ENCODE assay signal across 8 mouse cellular contexts in the genomic region with DNA sequence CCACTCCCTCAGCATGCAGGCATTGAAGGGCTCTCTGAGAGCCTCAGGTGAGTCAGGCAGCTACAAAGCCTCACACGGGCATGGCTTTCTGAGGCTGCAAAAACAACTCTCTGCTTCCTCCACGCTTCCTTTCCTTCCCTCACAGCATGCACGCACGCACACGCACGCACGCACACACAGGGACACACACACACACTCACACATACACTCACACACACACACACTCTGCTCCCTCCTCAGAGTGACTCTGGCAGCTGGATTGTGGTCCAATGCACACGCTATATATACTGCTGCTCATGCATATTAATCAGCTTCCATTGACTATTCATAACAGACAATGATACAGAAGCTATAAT.
DNase-seq lines count a peak whose midpoint lies in the region; ATAC-seq lines count a peak whose summit lies in the region.

No protein-coding gene starts in this region.

- peak overlapping the region; percentile 19 for H3K4me3 ChIP-seq in lung, embryonic 15.5 days
- H3K4me3 ChIP-seq in forebrain, embryonic 12.5 days (replicated peaks) = peak overlapping the region; percentile 39

- H3K4me1 ChIP-seq in lung, embryonic 15.5 days = peaks cover 23% of the 10 kb centered on the region
- peaks cover 38% of the 10 kb centered on the region for H3K4me1 ChIP-seq in forebrain, embryonic 12.5 days

- no peaks in the 10 kb centered on the region for H3K27me3 ChIP-seq in lung, embryonic 15.5 days
- peaks cover 25% of the 10 kb centered on the region for H3K27me3 ChIP-seq in forebrain, embryonic 12.5 days

- WGBS in lung, embryonic 15.5 days = 12% methylated on average over 8 of the region's 8 CpGs
- WGBS in forebrain, embryonic 12.5 days = 8% methylated on average over 8 of the region's 8 CpGs

- no peak for ATAC-seq in lung, embryonic 15.5 days (ENCODE audit: borderline replicate concordance, extremely low read depth, low FRiP score, low TSS enrichment)
- peak; percentile 85 for ATAC-seq in forebrain, embryonic 12.5 days (ENCODE audit: low FRiP score)

- H3K9ac ChIP-seq in lung, embryonic 15.5 days = no peak overlapping the region
- H3K9ac ChIP-seq in forebrain, embryonic 12.5 days = peak overlapping the region; percentile 45

- H3K4me2 ChIP-seq in lung, embryonic 15.5 days = peak overlapping the region; percentile 53
- peak overlapping the region; percentile 88 for H3K4me2 ChIP-seq in forebrain, embryonic 12.5 days

- no peaks in the 10 kb centered on the region for H3K9me3 ChIP-seq in lung, embryonic 15.5 days
- H3K9me3 ChIP-seq in forebrain, embryonic 12.5 days = no peaks in the 10 kb centered on the region

- no peaks in the 10 kb centered on the region for H3K36me3 ChIP-seq in lung, embryonic 15.5 days
- H3K36me3 ChIP-seq in forebrain, embryonic 12.5 days (replicated peaks) = no peaks in the 10 kb centered on the region

- no peak for DNase-seq in lung, adult 18-20 months
- peak; percentile 35 to 44 for DNase-seq in layer of hippocampus, postnatal 10 days (ENCODE audit: low spot score in 2 of 2)
- peak; percentile 48 for DNase-seq in right cerebral cortex, postnatal 14 days
- no peak for DNase-seq in yolk sac, embryonic 10.5 days (ENCODE audit: low spot score)
- no peak for DNase-seq in urinary bladder, postnatal 10 days (ENCODE audit: low spot score)
- DNase-seq in MN1 (ENCODE audit: low spot score) = no peak

- H3K27ac ChIP-seq in lung, embryonic 15.5 days = no peak overlapping the region
- peak overlapping the region; percentile 69 for H3K27ac ChIP-seq in forebrain, embryonic 12.5 days

Comparison
In these comparisons a context has a peak if more than half of its experiments do, and no peak if none do; other contexts are left out.
1. DNase-seq: peak in layer of hippocampus, postnatal 10 days (2 of 2) and right cerebral cortex, postnatal 14 days (single experiment); none in lung, adult 18-20 months (0 of 2), yolk sac, embryonic 10.5 days (single experiment), urinary bladder, postnatal 10 days (single experiment) and MN1 (single experiment).